Mouse (Mus musculus): Measurements from ENCODE around the gene Tanc2. TPM values are rescaled to one million over a fixed set of nuclear protein-coding genes. Genes with fewer than 3 reads are reported as not detected.

Tanc2 gene
- polyA plus RNA-seq, 2 experiments: 0.66 to 0.89 TPM

DNA sequence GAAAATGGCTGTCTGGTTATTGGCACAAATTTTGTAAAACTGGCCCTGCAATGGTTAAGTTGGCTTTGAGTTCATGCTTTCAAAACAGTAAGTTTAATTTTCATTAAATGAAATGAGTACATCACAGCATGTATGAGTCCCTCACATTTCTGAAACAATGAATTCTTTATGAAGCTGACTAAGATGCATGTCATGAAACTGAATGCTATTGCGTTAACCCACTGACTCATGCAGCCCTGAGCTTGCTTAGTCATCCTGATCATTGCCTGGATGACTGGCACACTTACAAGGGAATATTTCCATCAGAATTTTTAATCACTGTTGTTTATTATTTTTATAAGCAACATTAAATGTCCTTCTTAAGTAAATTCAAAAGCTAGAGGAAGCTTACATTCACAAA lies 233.5 kb downstream of the Tanc2 start:
- peak; percentile 45; the same call in 1 of the 2 replicates for ATAC-seq (ENCODE audit: insufficient read depth)
- TF ChIP-seq EP300 (IDR thresholded peaks at IDR 0.05; ENCODE audit: low read depth): no peak
- no peak for TF ChIP-seq CTCF (IDR thresholded peaks at IDR 0.05; ENCODE audit: low read depth)
- Histone ChIP-seq H3K9me3 (ENCODE audit: control insufficient read depth, low read length) (no peaks in the 10 kb centered on the region), H3K4me2 (ENCODE audit: low read depth) (no peak overlapping the region), H3K27me3 (ENCODE audit: control insufficient read depth, insufficient read depth, low read length) (no peaks in the 10 kb centered on the region), H3K4me3 (ENCODE audit: insufficient read depth in 1 of 2, low read depth in 2 of 2, low read length in 2 of 2) (no peak overlapping the region), H3K36me3 (replicated peaks; ENCODE audit: control insufficient read depth, insufficient read depth, low read depth) (no peaks in the 10 kb centered on the region), H3K27ac (no peak overlapping the region), H3K4me1 (replicated peaks; ENCODE audit: control insufficient read depth in 2 of 2, insufficient read depth in 2 of 2, low read length in 1 of 2) (no peaks in the 10 kb centered on the region; a peak in 1 of 4 replicates), H3K9ac (replicated peaks) (no peak overlapping the region)
- no peak for DNase-seq (ENCODE audit: low read depth in 3 of 3, low spot score in 3 of 3)
- WGBS (ENCODE audit: insufficient replicate concordance): 71% methylated on average over 1 of the region's 1 CpGs

DNA sequence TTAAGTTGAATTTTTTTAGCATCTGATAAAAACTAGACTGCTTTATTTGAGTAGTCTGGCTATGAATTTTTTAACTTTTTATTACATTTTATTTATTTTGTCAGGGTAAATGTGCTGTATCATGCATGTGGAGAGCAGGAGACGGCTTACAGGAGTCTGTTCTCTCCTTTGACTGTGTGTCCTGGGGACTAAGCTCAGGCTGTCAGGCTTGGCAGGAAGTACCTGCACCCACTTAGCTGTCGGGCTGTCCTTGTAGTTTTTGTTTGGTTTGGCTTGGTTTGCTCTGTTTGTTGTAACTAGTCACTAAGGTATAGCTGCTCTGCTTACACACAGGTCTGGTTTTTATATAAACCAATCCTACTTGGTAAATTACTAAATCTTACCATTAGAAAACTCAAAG lies 234.0 kb downstream of the Tanc2 start:
- H3K27ac ChIP-seq: no peak overlapping the region
- no peaks in the 10 kb centered on the region for H3K9me3 ChIP-seq (ENCODE audit: control insufficient read depth, low read length)
- ATAC-seq (ENCODE audit: insufficient read depth) (0 out of 2 replicates have a peak, but pooled peaks have one; percentile 48), DNase-seq (ENCODE audit: low read depth in 3 of 3, low spot score in 3 of 3) (no peak)
- H3K4me3 ChIP-seq (ENCODE audit: insufficient read depth in 1 of 2, low read depth in 2 of 2, low read length in 2 of 2): no peak overlapping the region
- H3K4me1 ChIP-seq (replicated peaks; ENCODE audit: control insufficient read depth in 2 of 2, insufficient read depth in 2 of 2, low read length in 1 of 2): no peaks in the 10 kb centered on the region; a peak in 1 of 4 replicates
- no peak overlapping the region for H3K4me2 ChIP-seq (ENCODE audit: low read depth)
- no peak overlapping the region for H3K9ac ChIP-seq (replicated peaks)
- H3K36me3 ChIP-seq (replicated peaks; ENCODE audit: control insufficient read depth, insufficient read depth, low read depth): no peaks in the 10 kb centered on the region
- WGBS (ENCODE audit: insufficient replicate concordance): 39% methylated on average over 2 of the region's 2 CpGs
- TF ChIP-seq CTCF (IDR thresholded peaks at IDR 0.05; ENCODE audit: low read depth) (no peak), EP300 (IDR thresholded peaks at IDR 0.05; ENCODE audit: low read depth) (no peak)
- no peaks in the 10 kb centered on the region for H3K27me3 ChIP-seq (ENCODE audit: control insufficient read depth, insufficient read depth, low read length)

DNA sequence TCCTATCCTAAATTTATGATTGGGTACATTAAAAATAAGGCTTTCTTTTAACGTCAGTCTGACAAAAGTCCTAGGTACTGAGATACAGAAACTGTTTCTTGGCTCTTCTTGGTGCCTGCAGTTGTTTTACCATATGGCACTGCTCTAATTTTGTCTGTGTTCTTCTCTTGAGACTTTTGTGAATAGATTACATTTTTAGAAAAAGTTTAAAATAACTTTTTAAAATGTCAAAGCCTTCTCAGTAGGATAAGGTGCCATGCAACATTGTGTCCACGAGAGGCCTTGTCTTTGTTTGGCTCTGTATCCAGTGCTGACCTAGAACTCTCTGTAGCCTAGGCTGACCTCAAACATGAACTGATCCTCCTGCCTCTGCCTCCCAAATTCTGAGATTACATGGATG lies 238.4 kb downstream of the Tanc2 start:
- Histone ChIP-seq H3K4me1 (replicated peaks; ENCODE audit: control insufficient read depth in 2 of 2, insufficient read depth in 2 of 2, low read length in 1 of 2) (no peaks in the 10 kb centered on the region; a peak in 1 of 4 replicates), H3K36me3 (replicated peaks; ENCODE audit: control insufficient read depth, insufficient read depth, low read depth) (no peaks in the 10 kb centered on the region), H3K9ac (replicated peaks) (no peak overlapping the region), H3K27ac (no peak overlapping the region), H3K9me3 (ENCODE audit: control insufficient read depth, low read length) (no peaks in the 10 kb centered on the region), H3K27me3 (ENCODE audit: control insufficient read depth, insufficient read depth, low read length) (no peaks in the 10 kb centered on the region), H3K4me3 (ENCODE audit: insufficient read depth in 1 of 2, low read depth in 2 of 2, low read length in 2 of 2) (no peak overlapping the region), H3K4me2 (ENCODE audit: low read depth) (no peak overlapping the region)
- WGBS (ENCODE audit: insufficient replicate concordance): 66% methylated on average over 2 of the region's 2 CpGs
- ATAC-seq (ENCODE audit: insufficient read depth): no peak
- TF ChIP-seq CTCF (IDR thresholded peaks at IDR 0.05; ENCODE audit: low read depth): no peak
- TF ChIP-seq EP300 (IDR thresholded peaks at IDR 0.05; ENCODE audit: low read depth): no peak
- no peak for DNase-seq (ENCODE audit: low read depth in 3 of 3, low spot score in 3 of 3)

DNA sequence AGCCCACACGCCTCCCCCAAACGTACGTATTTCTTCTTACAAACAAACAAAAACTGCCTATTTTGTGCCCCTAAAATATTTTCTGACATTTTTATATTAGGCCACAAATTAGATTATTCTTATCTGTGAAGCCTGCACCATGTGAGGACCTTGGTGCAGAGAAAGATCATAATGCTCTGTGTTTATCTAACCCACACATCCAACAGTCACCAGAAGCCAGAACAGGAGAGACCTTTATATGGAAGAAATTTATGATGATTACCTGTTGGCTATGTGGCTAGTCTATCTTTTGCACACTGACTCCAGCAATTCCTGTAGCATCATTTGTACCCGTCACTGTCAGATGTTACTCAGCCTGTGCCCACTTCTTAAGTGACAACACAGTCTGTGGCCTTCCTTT lies 245.4 kb downstream of the Tanc2 start:
- DNase-seq (ENCODE audit: low read depth in 3 of 3, low spot score in 3 of 3): peak in 2 of 3 experiments; percentile 18 to 25
- Histone ChIP-seq H3K9me3 (ENCODE audit: control insufficient read depth, low read length) (no peaks in the 10 kb centered on the region), H3K36me3 (replicated peaks; ENCODE audit: control insufficient read depth, insufficient read depth, low read depth) (no peaks in the 10 kb centered on the region), H3K27me3 (ENCODE audit: control insufficient read depth, insufficient read depth, low read length) (no peaks in the 10 kb centered on the region), H3K4me1 (replicated peaks; ENCODE audit: control insufficient read depth in 2 of 2, insufficient read depth in 2 of 2, low read length in 1 of 2) (peaks cover 17 to 18% of the 10 kb centered on the region in 2 experiments; a peak in 3 of 4 replicates), H3K4me3 (ENCODE audit: insufficient read depth in 1 of 2, low read depth in 2 of 2, low read length in 2 of 2) (no peak overlapping the region), H3K27ac (peak overlapping the region; percentile 28; the same call in 1 of the 2 replicates), H3K4me2 (ENCODE audit: low read depth) (peak overlapping the region; percentile 23; the same call in 1 of the 2 replicates), H3K9ac (replicated peaks) (no peak overlapping the region)
- WGBS (ENCODE audit: insufficient replicate concordance): 42% methylated on average over 4 of the region's 4 CpGs
- no peak for TF ChIP-seq CTCF (IDR thresholded peaks at IDR 0.05; ENCODE audit: low read depth)
- peak; percentile 82 for TF ChIP-seq EP300 (IDR thresholded peaks at IDR 0.05; ENCODE audit: low read depth)
- ATAC-seq (ENCODE audit: insufficient read depth): peak; percentile 70

DNA sequence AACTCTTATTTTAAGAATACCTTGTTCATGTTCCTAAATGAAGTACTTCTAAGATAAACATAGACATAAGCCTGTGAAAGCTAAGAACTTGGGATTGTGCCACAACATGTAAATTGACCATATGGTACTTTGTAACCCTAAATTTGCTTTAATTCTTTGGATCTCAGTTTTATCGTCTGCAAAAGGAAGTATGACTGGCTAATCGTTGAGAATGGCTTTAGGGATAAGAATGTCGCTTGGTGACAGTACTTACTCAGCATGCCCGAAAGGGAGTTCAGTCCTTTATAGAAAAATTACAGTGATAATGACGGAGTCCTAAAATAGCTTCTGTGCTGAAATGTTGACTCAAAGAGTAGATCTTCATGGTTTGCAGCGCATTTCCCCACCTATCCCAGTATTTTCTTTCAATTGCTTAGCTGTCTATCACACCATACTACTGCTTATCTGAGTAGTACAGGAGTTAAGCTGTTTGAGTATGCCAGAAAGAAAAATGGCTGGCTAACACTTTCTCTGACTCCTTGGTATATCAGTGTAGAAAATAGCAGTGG lies 246.6 kb downstream of the Tanc2 start:
- Histone ChIP-seq H3K4me1 (replicated peaks; ENCODE audit: control insufficient read depth in 2 of 2, insufficient read depth in 2 of 2, low read length in 1 of 2) (peaks cover 17 to 18% of the 10 kb centered on the region in 2 experiments; a peak in 3 of 4 replicates), H3K9me3 (ENCODE audit: control insufficient read depth, low read length) (no peaks in the 10 kb centered on the region), H3K36me3 (replicated peaks; ENCODE audit: control insufficient read depth, insufficient read depth, low read depth) (no peaks in the 10 kb centered on the region), H3K9ac (replicated peaks) (no peak overlapping the region), H3K27me3 (ENCODE audit: control insufficient read depth, insufficient read depth, low read length) (no peaks in the 10 kb centered on the region), H3K4me3 (ENCODE audit: insufficient read depth in 1 of 2, low read depth in 2 of 2, low read length in 2 of 2) (no peak overlapping the region), H3K27ac (peak overlapping the region; percentile 18), H3K4me2 (ENCODE audit: low read depth) (peak overlapping the region; percentile 30)
- TF ChIP-seq EP300 (IDR thresholded peaks at IDR 0.05; ENCODE audit: low read depth) (peak; percentile 77), CTCF (IDR thresholded peaks at IDR 0.05; ENCODE audit: low read depth) (no peak)
- 16% methylated on average over 6 of the region's 6 CpGs for WGBS (ENCODE audit: insufficient replicate concordance)
- DNase-seq (ENCODE audit: low read depth in 3 of 3, low spot score in 3 of 3) (peak; percentile 37 to 53 (median 43)), ATAC-seq (ENCODE audit: insufficient read depth) (peak; percentile 83)

Data from liver, embryonic 14.5 days (tissue).